Mouse (Mus musculus) E14TG2a.4 (cell line): ENCODE measurements around the gene Ppox.
A peak's percentile ranks its signal among the peaks of the same experiment; 100 is the strongest.

ENCODE experiments used
- CTCF ChIP-seq: conservative IDR thresholded peaks from 2 replicates; pipeline ENCODE4 v1.5.1; 2014; ENCODE audit warnings: low read length
- NANOG ChIP-seq: IDR thresholded peaks from 2 replicates; pipeline ENCODE4 v1.6.1; 2014; ENCODE audit warnings: borderline replicate concordance, low read length, mixed read lengths
- POU5F1 ChIP-seq: IDR thresholded peaks from 2 replicates; pipeline ENCODE4 v1.6.1; 2014; ENCODE audit warnings: low read length, borderline replicate concordance

DNA sequence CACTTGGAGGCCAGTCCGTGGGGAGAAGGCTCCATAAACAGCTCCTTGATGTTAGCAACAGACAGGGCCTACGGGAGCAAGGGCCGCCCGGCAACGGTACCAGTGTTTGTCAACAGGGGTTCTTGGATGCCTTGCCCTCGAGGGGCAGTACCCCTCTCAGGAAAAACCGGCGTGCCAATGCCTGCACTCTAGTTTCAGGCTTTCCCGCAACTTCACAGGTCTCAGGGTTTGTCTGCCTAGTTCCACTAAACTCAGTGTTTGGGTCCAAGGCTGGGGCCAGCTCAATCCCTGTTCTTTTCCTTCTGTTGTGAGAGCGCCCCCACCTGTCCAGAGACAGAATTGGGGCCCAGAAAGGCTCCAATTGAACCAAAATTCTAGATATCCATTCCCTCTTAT is 540 bp upstream of the Ppox start:
- TF ChIP-seq CTCF (peak; percentile 94), POU5F1 (no peak), NANOG (no peak)
